Mouse (Mus musculus) adrenal gland, adult 18-20 months (tissue): ENCODE measurements around the gene Calr. TPM values are rescaled to one million over a fixed set of nuclear protein-coding genes. Genes with fewer than 3 reads are reported as not detected.

Experiments used
- DNase-seq, 2 experiments: peaks; one replicate each; pipeline ENCODE4 v3.0.0; 2021 to 2022; ENCODE audit warnings: low spot score in 2 of 2
- long read RNA-seq, 2 experiments: library from polyadenylated mRNA; stranded (forward); transcript quantifications; one replicate each; pipeline ENCODE4 v2.0.0; 2021
- total RNA-seq, 2 experiments: library from RNA; stranded (reverse); gene quantifications; 1 replicate in 1 of 2; 2 replicates in 1 of 2; pipeline ENCODE4 v1.2.3; 2021

Calr gene
- total RNA-seq, result 100 to 1,000 TPM; 606 to 686 TPM
- long read RNA-seq, experiment 1, transcript Calr-201 (9 exons, 2,184 nt), result major isoform, 142 of 157 reads
- long read RNA-seq, experiment 1, partial matches to known transcripts, result 8 of 157 reads
- long read RNA-seq, experiment 1, other reads (novel, unspliced or antisense), result 7 of 157 reads
- long read RNA-seq, experiment 2, transcript Calr-204 (5 exons, 943 nt), result minor isoform, 6 of 329 reads
- long read RNA-seq, experiment 2, transcript Calr-201 (9 exons, 2,184 nt), result major isoform, 280 of 329 reads
- long read RNA-seq, experiment 2, partial matches to known transcripts, result 24 of 329 reads
- long read RNA-seq, experiment 2, other reads (novel, unspliced or antisense), result 19 of 329 reads

DNA sequence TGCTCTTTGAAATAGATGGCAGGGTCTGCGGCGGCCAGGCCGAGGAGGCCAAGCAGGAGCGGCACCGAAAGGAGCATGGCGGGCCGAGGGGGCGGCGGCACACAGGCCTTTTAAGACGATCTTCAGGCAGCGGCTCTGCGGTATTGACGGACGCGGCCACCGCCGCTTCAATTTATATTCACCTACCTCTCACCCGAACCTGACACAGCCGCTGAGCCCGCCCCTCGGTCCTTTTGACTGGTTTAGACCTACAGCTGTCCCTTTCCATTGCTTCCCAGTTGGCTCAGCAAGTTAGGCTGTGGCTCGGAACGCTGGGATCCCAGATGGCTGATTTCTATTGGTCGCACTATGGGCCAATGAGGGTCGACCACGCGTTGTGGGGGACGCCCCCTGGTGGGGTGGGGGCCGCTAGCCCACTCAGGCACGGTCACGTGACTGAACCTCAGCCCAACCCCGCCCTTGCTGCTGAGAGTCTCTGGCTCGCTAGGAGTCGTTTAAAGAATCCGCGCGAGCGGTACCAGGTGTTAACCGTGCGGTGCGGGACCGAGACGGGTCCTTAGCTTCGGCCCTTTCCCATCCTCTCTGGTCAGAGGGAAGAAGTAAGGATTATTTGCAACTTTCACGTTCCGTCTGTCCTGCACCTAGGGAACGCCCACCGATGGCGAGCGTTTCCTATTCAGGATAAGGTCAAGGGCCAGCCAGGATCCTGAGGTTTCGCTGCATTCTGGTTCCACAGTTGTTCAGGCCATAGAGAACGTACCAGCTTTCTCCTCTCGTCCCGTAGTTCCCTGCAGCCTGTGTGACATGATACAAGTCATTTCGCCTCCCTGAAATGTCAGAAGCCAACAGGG is at the start of gene Calr:
Gene Calr, minus strand, starts transcription at position 213 of the 851 bp plus-strand sequence.
- peak; percentile 96 to 98 for DNase-seq

DNA sequence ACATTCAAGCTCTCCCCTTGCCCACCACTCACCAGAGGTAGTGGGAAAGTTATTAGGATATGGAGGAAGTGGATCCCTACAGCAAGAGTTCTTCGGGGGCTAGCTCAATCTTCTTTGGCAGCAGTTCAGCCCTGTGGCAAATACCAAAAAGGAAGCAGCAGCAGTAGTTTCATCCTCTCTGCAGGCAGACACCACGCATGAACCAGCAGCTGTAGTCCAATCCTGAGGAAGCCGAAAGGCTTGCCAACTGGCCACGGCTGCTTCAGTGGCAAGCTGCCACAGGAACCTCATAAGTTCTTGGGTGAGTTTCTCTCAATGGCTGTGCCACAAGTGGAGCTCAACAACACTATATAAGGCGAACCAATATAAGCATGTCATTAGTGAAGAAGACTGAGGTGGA is 49.2 kb upstream of the Calr start:
- no peak for DNase-seq

DNA sequence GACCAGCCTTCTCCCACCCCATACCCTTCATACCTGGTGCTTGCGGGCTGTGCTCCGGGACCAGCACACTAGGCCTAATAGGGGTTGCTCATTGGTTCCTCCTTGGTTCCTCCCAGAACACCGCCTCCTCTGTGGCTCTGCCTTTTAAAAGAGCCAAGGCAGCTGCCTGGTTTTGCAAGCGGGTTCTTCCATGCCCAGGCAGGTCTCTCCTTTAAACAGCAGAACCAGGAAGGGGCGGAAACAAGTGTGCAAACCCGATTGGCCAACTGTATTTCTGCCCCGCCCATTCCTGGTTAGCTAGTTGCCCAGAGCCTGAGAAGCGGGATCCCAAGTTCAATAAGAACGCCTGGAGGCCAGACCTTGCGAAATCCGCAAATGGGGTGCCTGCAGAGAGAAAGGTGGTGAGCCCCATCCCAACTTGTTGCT is 47.0 kb upstream of the Calr start, which contains the start of gene Gcdh:
Gene Gcdh, minus strand, starts transcription at position 213 of the 426 bp plus-strand sequence.
- DNase-seq, result peak; percentile 75 to 80

DNA sequence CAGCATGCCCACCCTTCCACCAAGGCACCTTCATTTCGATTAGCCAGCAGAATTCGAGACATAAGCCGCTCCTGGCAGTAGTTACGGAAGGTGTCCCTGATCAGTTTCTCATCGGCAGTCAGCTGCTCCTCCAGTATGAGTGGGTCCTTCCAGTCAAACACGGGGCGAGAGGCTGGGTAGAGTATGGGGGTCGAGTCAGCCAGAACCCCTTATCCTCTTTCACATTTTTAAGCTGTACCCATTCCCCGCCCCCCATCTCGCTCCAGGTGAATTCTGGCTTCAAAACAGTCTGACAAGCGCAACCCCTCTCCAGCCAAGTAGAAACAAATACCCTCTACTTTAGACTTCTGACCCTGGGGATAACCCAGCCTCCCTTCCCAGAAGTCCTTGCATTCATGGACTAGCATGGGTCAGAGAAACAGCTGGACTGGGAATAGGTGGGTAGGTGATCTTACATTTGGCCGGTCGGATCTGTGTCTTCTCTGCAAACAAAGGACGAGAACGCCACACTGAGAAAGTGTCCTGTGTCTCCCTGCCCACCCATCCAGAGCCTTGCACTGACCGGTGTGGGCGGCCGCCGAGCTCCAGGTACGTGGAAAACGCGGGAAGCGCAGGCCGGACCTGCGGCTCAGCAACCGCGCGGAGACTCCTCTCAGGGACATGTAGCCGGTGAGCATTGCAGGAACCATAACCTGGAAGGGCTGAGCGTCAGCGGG is 46.4 kb upstream of the Calr start:
- no peak for DNase-seq

DNA sequence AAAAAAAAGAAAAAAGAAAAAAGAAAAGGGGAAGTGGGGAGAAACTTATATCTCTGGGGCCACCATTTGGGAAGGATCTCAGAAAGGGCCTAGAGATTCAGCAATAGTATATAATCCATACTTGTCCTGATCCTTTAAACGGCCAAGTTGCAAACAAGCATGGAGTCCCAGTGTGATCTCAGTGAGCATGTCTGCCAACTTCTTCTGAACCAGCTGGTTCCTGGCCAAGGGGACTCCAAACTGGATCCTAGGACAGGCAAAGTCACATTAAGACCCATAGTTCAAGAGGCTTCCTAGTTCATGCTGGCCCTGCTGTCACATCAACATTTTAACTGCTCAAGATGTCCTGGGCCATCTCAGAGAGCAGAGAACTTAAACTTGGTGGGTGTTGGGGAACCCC is 42.4 kb upstream of the Calr start:
- no peak for DNase-seq

DNA sequence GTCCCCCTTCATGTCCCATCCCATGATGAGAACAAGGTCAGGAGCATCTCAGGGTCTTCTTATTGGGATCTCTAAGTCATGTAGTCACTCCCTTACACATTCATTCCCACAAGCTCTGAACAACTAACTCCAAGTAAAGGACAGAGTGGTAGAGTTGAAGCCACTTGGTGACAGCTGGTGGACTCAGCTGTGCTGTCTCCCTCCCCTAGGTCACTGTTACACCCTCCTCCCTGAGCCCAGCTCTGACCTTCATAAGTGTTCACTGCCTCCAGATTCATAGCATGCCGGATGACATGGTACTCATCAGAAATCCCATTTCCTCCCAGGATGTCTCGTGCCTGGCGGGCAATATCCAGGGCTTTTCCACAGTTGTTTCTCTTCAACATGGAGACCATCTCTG is 41.5 kb upstream of the Calr start:
- DNase-seq, result no peak

DNA sequence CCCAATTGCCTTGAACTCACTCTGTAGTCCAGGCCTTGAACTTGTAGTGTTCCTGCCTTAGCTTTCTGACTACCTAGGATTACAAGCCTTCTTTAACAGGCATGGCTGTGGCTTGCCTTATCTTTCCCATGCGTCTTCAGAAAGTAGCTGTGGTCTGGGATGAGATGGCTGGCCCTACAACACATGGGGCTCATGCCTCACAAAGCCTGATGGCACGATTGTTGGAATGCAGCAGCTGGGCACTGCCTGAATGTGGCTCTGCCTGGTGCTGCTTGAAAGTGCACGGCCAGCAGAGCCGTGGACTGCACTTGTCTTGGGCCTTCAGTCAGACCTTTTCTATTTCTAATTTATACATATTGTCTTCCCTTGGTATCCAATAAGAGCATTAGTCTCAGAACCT is 38.0 kb upstream of the Calr start:
- DNase-seq, result no peak

DNA sequence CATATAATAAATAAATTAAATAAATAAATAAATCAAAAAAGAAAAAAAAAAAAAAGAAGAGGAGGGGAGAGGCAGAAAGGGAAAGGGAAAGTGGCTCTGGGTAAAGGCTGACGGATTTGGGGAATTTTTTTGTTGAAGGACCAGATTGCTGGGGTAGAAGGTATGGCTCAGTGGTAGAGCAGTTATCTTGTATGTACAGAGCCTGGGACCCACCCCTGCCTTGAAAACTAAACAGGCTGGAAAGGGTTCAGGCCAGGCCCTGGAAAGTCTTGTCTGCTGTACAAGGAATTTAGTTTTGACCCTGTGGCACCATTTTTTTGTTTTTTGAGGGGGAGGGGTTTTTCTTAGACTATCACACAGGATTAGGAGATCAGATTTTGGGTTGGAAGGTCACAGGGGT is 32.2 kb upstream of the Calr start:
- DNase-seq, result no peak

DNA sequence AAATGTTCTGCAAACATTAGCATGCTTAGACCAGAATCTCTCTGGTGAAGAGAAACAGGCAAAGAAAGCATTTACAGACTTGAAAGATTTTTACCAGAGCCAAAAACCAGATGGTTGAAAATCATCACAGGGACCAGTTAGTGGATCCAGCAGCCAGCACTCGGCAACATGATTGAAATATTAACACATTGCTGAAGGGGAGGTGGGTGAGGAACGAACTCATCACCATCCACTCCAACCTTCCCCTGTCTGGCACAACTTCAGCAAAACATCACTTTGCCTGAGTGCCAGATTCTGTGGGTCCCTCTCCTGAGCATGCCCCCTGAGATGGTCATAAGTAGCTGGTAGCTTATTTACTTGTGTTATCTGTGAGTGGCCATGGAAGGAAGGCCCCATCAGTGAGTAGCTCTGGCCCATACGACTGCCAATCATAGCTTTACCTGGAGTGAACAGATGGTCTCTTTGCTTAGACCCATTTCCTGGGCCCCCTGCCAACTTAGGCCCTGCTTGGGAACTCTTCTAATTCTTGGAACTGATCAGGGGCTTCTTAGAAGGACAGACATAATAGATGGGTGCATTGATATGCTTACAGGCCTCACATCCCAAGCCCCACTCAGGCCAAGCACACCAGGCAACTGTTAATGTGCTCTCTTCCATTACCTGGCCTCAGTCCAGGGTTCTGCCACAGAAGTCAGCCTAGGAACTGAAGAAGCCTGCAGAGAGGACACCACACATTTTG is 30.7 kb upstream of the Calr start:
- no peak for DNase-seq

DNA sequence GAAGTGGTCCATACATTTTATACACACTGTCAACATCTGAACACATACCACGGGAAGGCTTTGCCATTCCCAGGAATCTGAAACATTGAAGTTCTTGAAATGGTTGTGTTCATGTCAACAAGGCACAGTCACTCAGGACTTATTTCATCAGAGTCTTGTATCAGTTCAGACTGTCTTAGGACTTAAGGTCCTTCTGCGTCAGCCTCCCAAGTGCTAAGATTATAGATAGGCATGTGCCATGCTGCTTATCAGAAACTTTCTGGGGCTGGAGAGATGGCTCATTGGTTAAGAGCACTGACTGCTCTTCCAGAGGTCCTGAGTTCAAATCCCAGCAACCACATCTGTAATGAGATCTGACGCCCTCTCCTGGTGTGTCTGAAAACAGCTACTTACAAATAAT is 27.6 kb upstream of the Calr start:
- no peak for DNase-seq

DNA sequence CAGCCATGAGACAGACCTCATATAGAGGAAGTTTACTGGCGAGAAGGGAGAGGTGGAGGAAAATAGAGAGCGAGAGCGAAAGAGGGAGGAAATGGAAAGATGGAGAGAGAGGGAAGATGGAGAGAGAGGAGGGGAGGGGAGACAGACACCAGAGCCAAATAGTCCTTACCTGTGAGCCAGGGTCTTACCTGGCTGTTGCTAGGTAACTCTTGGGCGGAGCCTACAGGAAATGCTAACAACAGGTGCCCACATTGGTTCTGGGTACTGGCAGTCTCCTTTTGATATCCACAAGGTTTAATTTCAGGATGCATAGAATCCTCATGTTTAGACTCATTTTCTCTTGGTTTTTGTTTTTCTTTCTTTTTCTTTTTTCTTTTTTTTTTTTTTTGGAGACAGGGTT is 26.3 kb upstream of the Calr start:
- no peak for DNase-seq

DNA sequence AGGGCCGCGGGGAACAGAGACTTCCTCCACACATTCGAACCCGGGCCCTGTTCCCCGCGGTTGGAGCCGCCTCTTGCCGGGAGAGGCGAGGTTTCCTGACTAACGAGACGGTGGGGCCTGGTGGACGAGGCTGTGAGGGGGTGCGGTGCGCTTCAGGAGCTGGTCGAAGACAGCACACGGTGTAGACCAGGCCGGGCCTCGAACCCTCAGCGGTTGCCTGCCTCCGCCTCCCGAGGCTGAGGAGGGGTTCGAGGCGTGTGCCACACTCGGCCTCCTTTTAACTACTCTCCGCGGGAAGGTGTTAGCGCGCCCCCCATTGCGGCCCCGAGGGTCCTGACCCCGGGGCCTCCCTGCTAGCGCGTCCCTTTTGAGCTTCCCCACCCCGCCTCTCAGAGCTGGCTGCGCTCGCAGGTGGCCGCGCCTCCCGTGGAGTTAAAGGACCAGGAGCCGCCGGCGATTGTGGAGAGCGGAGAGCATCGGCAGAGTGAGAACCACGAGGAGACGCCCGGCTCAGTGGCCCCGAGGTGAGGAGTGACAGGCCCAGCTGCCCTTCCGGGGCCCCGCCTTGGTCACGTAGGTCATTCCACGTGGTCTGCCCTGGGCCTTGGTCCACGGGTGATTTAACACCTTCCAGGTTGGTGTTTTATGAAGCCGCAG is 25.7 kb upstream of the Calr start:
- DNase-seq, result peak; percentile 22 to 42

DNA sequence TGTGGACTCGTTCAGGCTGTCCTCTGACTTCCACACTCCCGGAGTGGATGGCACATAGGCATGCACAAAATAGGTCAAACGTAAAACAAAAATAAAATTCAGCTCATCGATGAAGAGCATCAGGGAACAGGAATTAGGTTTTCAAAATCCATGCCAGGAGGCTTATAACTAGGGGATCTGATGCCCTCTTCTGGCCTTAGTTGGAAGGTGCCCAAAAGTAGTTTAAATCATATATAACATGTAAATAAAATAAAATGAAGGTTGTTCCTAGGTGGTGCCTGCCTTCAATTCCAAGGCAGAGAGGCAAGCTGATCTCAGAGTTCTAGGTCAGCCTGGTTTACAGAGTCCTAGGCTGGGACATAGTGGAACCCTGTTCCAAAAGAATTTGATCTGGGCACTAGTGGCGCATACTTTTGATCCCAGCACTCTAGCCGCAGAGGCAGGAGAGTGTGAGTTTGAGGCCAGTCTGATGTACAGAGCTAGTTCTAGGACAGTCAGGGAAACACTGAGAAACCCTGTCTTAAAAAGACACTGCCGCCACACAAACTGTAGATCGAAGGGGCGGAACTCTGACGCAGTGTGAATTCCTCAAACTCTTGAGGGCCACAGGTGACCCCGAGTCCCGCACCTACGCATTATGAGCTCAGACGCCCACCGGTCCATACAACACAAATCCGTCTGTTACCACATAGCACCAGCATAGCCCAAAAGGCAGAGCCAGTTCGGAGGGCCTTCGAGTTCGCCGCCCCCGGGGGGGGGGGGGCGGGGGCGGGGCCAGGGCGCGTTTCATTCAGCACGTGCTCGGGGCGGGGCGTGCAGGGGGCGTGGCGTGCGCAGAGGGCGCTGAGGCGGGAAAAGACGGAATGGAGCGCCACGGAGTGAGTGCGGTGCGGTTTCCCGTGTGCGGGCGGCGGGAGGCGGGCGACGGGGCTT is 24.9 kb upstream of the Calr start, which contains the start of gene Syce2:
Gene Syce2, plus strand, starts transcription at position 736 of the 933 bp plus-strand sequence.
- DNase-seq, result peak; percentile 82 to 85

DNA sequence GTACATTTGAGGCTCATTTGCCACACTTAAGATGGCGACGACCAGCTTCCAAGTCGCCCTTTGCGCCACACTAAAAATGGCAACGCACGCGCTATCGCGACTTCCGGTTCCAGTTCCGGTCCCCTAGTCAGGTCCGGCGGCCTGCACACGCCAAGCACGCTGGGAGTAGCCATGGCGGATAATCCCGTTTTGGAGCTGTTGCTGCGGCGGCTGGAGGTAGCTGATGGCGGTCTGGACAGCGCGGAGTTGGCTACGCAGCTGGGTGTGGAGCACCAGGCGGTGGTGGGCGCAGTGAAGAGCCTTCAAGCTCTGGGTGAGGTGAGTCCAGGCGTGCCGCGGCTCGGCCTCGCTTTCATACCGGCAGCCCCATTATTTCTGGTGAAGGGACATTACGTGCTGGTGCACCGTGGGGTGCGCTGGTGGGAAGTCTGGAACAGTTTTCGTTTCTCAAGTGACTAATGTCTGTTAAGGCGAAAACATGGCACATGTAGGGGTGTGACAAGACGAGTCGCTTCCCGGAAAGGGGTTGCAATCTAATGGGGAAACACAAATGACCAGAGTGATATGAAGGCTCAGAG is 10.2 kb upstream of the Calr start, which contains the start of gene Farsa:
Gene Farsa, plus strand, starts transcription at position 126 of the 578 bp plus-strand sequence.
- peak; percentile 87 to 92 for DNase-seq

DNA sequence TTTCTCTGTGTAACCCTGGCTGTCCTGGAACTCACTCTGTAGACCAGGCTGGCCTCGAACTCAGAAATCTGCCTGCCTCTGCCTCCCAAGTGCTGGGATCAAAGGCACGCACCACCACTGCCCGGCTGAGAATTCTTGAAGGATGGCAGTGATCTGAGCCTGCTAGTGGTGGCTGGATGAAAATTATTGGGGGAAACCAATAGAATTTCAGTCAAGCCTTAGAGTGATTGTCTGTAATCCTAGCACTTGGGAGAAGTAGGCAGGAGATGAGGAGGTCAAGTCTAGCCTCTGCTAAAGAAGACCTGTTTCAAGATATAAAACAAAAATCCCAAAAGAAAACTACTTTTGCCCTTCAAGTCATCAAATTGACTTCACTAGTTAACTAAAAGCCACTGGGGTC is 9.7 kb upstream of the Calr start:
- no peak for DNase-seq

DNA sequence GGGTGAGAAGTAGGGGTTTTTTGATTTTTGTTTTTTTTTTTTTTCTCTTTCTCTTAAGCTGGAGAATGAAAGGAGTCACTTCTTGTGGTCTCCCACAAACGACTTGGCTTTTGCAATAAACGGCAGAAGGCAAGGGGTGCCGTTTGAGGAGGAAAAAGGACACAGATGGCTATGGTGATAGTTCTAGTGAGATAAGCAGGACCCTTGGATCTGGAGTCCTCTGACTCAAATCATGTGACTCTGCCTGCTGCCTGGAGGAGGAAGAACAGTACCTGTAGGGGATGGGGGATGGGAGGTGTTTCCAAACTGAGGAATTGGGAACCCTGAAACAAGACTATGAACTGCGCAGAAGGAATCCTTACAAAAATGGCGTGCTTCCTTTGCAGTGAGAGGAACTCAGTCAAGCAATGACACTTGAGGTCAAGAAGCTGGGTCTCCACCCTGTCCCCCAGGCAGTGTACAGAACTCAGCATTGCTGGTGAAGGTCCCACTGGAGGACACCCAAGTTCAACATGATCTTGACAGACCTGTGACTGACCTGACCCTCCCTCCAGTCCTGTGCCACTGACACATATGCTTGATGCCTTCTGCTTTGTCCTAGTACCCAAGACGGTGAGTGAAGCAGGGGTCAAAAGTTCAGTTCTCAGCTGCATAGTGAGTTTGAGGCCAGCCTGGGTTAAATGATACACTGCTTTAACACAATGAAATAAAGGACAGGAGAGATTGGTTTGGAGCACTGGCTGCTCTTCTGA is 1.1 kb upstream of the Calr start:
- no peak for DNase-seq

DNA sequence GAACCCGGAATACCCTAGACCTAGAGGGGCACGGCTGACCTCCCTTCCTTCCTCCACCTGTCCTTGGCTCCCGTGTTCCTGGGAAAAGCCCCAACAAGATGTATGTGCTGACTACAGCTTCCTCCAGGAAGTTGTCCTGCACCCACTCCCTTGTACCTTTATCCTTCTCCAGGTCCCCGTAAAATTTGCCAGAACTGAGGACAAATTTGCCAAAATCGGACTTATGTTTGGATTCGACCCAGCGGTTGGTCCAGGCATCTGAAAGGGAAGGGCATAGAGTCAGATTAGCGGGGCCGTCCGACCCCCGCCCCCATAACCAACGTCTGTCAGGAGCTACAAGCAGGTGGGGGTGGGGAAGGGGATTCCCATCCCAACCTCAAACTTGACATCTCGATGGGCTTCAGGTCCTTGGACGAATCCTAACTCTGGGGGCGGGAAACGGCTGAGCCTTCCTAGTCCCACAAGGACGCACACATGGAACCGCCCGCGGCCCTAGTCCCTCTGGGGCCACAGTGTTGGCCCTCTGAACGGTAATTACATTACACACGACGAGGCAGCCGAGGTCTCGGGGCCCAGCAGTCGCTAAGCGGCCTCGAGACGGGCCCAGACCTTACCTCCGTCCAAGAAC is 526 bp downstream of the Calr start:
- DNase-seq, result peak in 1 of 2 experiments; percentile 48
